Mouse (Mus musculus): ENCODE data around the gene Serhl. TPM values are rescaled to one million over a fixed set of nuclear protein-coding genes. Genes with fewer than 3 reads are reported as not detected.
"Not testable (repeated sequence)": the region's sequence is repeated elsewhere in the genome, so short reads cannot be mapped to it uniquely, and the experiment has no call there.

Gene Serhl
- 10 to 100 TPM; 42.1 to 73.7 (median 60.6) TPM for total RNA-seq (2022)

- DNase-seq, result no peak
These were observed at the start of gene Serhl for GRCm38 (mm10) chr15:83089429-83089605. Serhl (plus strand) TSS chr15:83089506.

- no peak for DNase-seq
These were observed 49.1 kb upstream of the Serhl start for GRCm38 (mm10) chr15:83040156-83040555.

GRCm38 (mm10) chr15:83042655-83043361 is 46.5 kb upstream of the Serhl start:
- no peak for DNase-seq

GRCm38 (mm10) chr15:83043362-83043708 is 46.0 kb upstream of the Serhl start:
- DNase-seq, result no peak

GRCm38 (mm10) chr15:83045565-83045964 is 43.7 kb upstream of the Serhl start:
- not testable (repeated sequence) for DNase-seq

- DNase-seq, result no peak
These were observed 43.0 kb upstream of the Serhl start for GRCm38 (mm10) chr15:83046308-83046707.

GRCm38 (mm10) chr15:83046730-83047129 is 42.6 kb upstream of the Serhl start:
- DNase-seq, result no peak

- no peak for DNase-seq
These were observed 36.8 kb upstream of the Serhl start for GRCm38 (mm10) chr15:83052341-83053104.

GRCm38 (mm10) chr15:83053261-83053660 is 36.0 kb upstream of the Serhl start:
- no peak for DNase-seq

GRCm38 (mm10) chr15:83055569-83055968 is 33.7 kb upstream of the Serhl start:
- DNase-seq, result no peak

- no peak for DNase-seq
These were observed 32.8 kb upstream of the Serhl start for GRCm38 (mm10) chr15:83056378-83057083.

- DNase-seq, result no peak
These were observed 31.8 kb upstream of the Serhl start for GRCm38 (mm10) chr15:83057533-83057932.

GRCm38 (mm10) chr15:83059233-83059660 is 30.1 kb upstream of the Serhl start:
- DNase-seq, result no peak

- no peak for DNase-seq
These were observed 27.6 kb upstream of the Serhl start for GRCm38 (mm10) chr15:83061689-83062088.

GRCm38 (mm10) chr15:83062582-83062981 is 26.7 kb upstream of the Serhl start:
- not testable (repeated sequence) for DNase-seq

- DNase-seq, result peak; percentile 70
These were observed 23.8 kb upstream of the Serhl start for GRCm38 (mm10) chr15:83065543-83065942.

- DNase-seq, result no peak
These were observed 21.0 kb upstream of the Serhl start for GRCm38 (mm10) chr15:83068270-83068669.

GRCm38 (mm10) chr15:83070942-83071341 is 18.4 kb upstream of the Serhl start:
- no peak for DNase-seq

GRCm38 (mm10) chr15:83071752-83072151 is 17.6 kb upstream of the Serhl start:
- DNase-seq, result no peak

- DNase-seq, result no peak
These were observed 15.1 kb upstream of the Serhl start for GRCm38 (mm10) chr15:83074179-83074578.

- no peak for DNase-seq
These were observed 13.4 kb upstream of the Serhl start for GRCm38 (mm10) chr15:83075607-83076525.

GRCm38 (mm10) chr15:83083530-83083929 is 5.8 kb upstream of the Serhl start:
- no peak for DNase-seq
